Mouse (Mus musculus) cortical plate, adult 2 months (tissue): ENCODE data around the gene Tamm41.

ENCODE experiments used
- CTCF ChIP-seq: fragments of 200-500 bp; IDR thresholded peaks from 2 replicates; pipeline ENCODE4 v1.5.1; 2011; ENCODE audit warnings: mild to moderate bottlenecking, control low read depth, low read length; ENCODE audit not compliant: insufficient read depth; ENCODE audit errors: extremely low read depth
- POLR2A ChIP-seq: fragments of 200-500 bp; IDR thresholded peaks from 2 replicates; pipeline ENCODE4 v1.6.1; 2011; ENCODE audit warnings: mild to moderate bottlenecking, low read length, control low read depth; ENCODE audit not compliant: insufficient read depth; ENCODE audit errors: extremely low read depth

DNA sequence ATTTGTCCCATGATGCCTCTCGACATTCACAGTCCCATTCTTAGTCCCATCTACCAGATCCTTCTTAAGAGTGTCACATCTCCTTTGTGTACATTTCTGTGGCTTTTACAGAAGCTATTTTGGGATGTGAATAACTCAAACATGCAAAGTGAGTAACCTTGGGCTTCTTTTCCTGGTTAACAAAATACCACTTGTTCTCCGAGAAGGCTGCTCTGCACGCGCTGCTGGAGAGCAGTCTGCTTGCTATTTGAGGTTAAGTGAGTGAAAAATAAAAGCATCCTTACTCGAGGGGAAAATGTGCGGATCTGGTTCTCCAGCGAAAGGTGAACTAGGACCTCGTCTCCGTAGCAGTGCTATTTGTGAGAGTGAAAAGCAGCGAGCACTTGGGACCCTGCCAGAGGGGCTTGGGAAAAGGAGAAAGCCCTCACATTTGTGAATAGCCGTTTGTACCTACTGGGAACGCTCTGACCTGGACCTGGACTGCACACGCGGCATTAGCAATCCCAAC, 10.1 kb downstream of the Tamm41 start:
- TF ChIP-seq CTCF: no peak
- TF ChIP-seq POLR2A: no peak
